Mouse (Mus musculus) liver, embryonic 16.5 days (tissue): Measurements from ENCODE around the gene Vac14. TPM values are rescaled to one million over a fixed set of nuclear protein-coding genes. Genes with fewer than 3 reads are reported as not detected.

ENCODE experiments used
- ATAC-seq: fragments of 200-750 bp; cut with Nextera tagmentation; 2 replicates; pipeline ENCODE4 v1.8.0; 2017; ENCODE audit warnings: low read depth, mild to moderate bottlenecking, moderate number of reproducible peaks, moderate library complexity
- H3K27ac ChIP-seq: fragments of 300-500 bp; sonication (generic); 2 replicates; pipeline ENCODE4 v1.5.1; 2014; ENCODE audit warnings: mild to moderate bottlenecking, low read length
- H3K27me3 ChIP-seq: fragments of 300-500 bp; sonication (generic); 2 replicates; pipeline ENCODE4 v1.6.1; 2014; ENCODE audit warnings: low read depth, low read length, mixed read lengths; ENCODE audit not compliant: control insufficient read depth, insufficient read depth
- H3K36me3 ChIP-seq: fragments of 300-500 bp; sonication (generic); 2 replicates; pipeline ENCODE4 v1.6.1; 2014; ENCODE audit warnings: mild to moderate bottlenecking; ENCODE audit not compliant: control insufficient read depth, insufficient read depth
- H3K4me1 ChIP-seq: fragments of 300-500 bp; sonication (generic); 2 replicates; pipeline ENCODE4 v1.6.1; 2014; ENCODE audit warnings: low read depth, low read length, mixed read lengths; ENCODE audit not compliant: control insufficient read depth
- H3K4me2 ChIP-seq: fragments of 300-500 bp; sonication (generic); 2 replicates; pipeline ENCODE4 v1.6.1; 2014; ENCODE audit warnings: low read depth, low read length, mixed read lengths
- H3K4me3 ChIP-seq: fragments of 300-500 bp; sonication (generic); 2 replicates; pipeline ENCODE4 v1.5.1; 2014; ENCODE audit warnings: low read depth, mild to moderate bottlenecking, low read length
- H3K9ac ChIP-seq: fragments of 300-500 bp; sonication (generic); 2 replicates; pipeline ENCODE4 v1.6.1; 2014; ENCODE audit warnings: low read depth, low read length
- H3K9me3 ChIP-seq: fragments of 300-500 bp; sonication (generic); replicated peaks from 2 replicates; pipeline ENCODE4 v1.6.1; 2016; ENCODE audit warnings: low read length; ENCODE audit not compliant: control insufficient read depth
- WGBS: fragments of 180-500 bp; shearing (Covaris S2); extraction: QIAGEN DNeasy Blood & Tissue Kit; methylation state at CpG from one replicate; pipeline ENCODE4 v1.1.7; 2014; ENCODE audit not compliant: insufficient replicate concordance; 5-methylcytosine and 5-hydroxymethylcytosine counted together
- polyA plus RNA-seq: library from polyadenylated mRNA; unstranded; fragments of >200 nt; fragmentation: Nextera tagmentation; extraction: Ambion mirVana; gene quantifications from 2 replicates; pipeline ENCODE4 v1.2.1, GENCODE M21; 2015

Vac14 gene
- polyA plus RNA-seq, 1 experiment from 2014 or later = 9.2 TPM

DNA sequence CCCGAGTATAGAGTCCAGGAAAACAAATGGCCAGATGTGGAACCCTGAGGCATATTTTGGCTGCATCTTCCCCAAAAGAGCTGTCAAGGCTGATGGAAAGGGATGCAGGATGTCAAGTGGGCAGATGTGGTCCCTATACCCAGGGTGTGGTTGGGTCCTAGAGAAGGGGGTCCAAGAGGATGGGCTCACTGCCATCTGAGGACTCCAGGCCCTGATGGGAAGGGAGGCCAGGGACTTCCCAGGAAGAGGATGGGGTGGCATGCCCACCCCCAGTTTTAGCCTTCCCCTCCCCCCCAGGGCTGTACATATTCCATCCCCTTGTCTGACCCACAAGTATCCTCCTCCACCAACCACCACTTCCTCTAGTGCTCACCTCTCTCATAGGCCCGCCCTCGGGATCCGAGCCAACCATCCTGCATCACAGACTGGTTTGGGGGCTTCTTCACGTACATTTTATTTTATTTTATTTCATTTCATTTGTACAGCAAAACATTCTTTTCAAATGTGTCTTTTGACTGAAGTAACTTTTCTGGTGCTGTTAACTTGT lies 122.3 kb downstream of the Vac14 start:
- H3K4me2 ChIP-seq = no peak overlapping the region
- no peak for ATAC-seq

DNA sequence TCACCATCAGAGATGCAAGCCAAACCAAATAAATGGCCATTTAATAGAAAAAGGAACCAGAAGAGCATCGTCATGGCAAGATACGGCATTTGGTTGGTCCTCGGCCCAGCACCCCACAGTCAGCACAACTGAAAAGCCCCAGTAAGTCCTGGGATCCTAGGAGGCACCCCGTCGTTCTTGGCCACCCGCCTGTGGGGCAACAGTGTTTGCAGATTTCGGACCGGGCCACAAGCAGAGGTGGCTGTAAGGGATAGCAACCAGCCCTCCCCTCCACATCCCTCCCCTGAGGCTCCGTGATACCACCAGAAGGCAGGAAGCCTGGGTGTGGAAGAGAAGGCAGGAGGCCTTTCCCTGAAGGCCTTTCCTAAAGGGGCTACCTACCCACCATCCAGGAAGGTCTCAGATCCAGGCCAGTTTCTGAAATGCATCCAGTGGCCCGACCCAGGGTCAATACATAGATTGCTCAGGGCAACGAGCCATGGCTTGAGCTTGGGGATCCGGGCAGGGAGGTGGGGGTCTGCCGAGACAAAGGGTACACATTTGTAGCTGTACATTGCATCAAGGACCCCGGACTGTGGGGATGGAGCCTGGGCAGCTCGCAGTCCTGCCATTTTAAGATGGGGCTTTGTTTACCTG lies 123.5 kb downstream of the Vac14 start:
- H3K36me3 ChIP-seq = no peaks in the 10 kb centered on the region
- ATAC-seq = no peak
- 58% methylated on average over 15 of the region's 15 CpGs for WGBS

More for the DNA sequence above, 122.3 kb downstream of the Vac14 start:
- Histone ChIP-seq H3K9ac (no peak overlapping the region), H3K9me3 (no peaks in the 10 kb centered on the region), H3K27me3 (no peaks in the 10 kb centered on the region), H3K36me3 (no peaks in the 10 kb centered on the region), H3K27ac (no peak overlapping the region), H3K4me3 (no peak overlapping the region), H3K4me1 (no peaks in the 10 kb centered on the region)
- WGBS = 51% methylated on average over 5 of the region's 5 CpGs

DNA sequence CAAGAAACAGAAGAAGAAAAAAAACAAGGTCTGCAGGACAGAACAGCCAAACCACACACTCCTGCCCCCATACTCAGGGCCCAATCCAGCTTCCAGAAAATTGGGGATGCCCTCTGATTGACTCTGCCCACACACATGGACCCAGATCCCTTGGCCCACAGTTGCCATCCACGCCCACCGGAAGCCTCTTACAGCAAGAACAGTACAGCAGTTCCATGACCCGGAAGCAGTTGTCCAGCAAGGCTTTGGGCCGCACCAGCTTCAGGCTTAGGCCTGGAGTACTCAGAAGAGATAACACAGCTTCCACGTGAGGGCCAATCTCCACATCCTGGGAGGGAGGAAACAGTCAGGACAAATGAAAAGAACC lies 124.0 kb downstream of the Vac14 start:
- 74% methylated on average over 5 of the region's 5 CpGs for WGBS
- ATAC-seq = no peak
- Histone ChIP-seq H3K4me2 (no peak overlapping the region), H3K9me3 (no peaks in the 10 kb centered on the region), H3K4me1 (no peaks in the 10 kb centered on the region), H3K36me3 (no peaks in the 10 kb centered on the region), H3K9ac (no peak overlapping the region), H3K27me3 (no peaks in the 10 kb centered on the region), H3K27ac (no peak overlapping the region), H3K4me3 (no peak overlapping the region)

More for the DNA sequence above, 123.5 kb downstream of the Vac14 start:
- Histone ChIP-seq H3K4me3 (no peak overlapping the region), H3K4me2 (no peak overlapping the region), H3K27ac (no peak overlapping the region), H3K4me1 (no peaks in the 10 kb centered on the region), H3K9me3 (no peaks in the 10 kb centered on the region), H3K9ac (no peak overlapping the region), H3K27me3 (no peaks in the 10 kb centered on the region)

DNA sequence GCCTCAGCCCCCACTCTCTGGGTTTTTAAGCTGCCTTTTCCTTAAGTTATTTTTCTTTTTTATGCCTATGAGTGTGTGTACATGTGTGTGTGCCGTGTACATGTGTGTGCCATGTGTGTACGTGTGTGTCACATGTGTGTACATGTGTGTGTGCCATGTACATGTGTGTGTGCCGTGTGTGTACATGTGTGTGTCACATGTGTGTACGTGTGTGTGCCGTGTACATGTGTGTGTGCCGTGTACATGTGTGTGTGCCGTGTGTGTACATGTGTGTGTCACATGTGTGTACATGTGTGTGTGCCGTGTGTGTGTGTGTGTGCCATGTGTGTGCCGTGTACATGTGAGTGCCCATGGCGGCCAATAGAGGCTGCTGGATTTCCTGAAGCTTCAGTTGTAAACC lies 126.8 kb downstream of the Vac14 start:
- Histone ChIP-seq H3K4me2 (no peak overlapping the region), H3K4me1 (no peaks in the 10 kb centered on the region), H3K9ac (no peak overlapping the region), H3K27me3 (no peaks in the 10 kb centered on the region), H3K36me3 (no peaks in the 10 kb centered on the region), H3K9me3 (no peaks in the 10 kb centered on the region), H3K4me3 (no peak overlapping the region), H3K27ac (no peak overlapping the region)
- no peak for ATAC-seq
- WGBS = 75% methylated on average over 10 of the region's 10 CpGs

DNA sequence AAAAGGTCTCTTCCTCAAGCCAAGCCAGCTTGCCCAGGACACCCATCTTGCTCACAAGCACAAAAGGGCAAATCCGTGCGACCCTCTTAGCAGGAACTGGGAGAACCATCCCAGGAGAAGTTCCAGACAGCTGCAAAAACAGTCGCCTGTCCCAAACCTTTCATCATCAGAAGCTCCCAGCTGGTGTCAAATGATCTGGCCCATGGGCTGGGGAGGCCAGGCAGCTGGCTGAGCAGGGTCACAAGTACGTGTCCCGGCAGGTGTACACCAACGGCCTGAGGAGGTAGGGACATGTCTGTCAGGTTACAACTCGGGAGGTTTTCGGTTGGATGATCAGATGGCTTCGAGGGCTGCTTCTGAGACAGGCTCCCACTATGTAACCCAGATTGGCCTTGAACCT lies 128.3 kb downstream of the Vac14 start:
- Histone ChIP-seq H3K4me2 (no peak overlapping the region), H3K27ac (no peak overlapping the region), H3K4me1 (no peaks in the 10 kb centered on the region), H3K36me3 (no peaks in the 10 kb centered on the region), H3K9ac (no peak overlapping the region), H3K9me3 (no peaks in the 10 kb centered on the region), H3K4me3 (no peak overlapping the region), H3K27me3 (no peaks in the 10 kb centered on the region)
- WGBS = 61% methylated on average over 9 of the region's 9 CpGs
- no peak for ATAC-seq

DNA sequence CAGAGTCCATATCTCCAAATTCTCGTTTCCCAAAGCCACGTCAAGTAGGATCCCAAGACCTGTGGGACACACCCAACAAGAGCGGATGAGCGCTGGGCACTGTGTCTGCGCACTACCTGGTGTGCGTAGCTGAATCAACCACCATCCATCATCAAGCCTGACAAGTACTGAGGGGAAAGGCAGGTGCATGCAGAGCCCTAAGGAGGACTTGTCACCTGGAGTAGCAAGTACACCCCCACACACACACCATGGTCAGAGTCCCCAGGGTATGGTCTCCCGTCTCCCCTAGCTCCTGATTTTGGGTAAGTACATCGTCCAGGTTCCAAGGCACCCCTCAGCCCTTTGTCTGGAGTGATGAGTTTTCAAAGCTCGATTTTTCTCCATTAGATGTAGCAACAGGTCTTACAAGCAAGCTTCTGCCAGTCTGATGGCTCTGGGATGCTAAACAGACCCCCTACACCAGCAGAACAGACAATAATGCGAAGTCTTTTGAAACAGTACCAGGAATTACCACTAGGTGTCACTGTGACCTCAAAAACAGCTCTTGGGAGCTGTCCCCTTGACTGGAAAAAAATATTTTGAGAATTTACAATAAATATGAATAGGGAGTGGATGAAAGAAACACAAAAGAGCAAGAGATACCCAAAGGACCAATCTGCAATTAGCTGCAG lies 131.2 kb downstream of the Vac14 start:
- Histone ChIP-seq H3K9ac (no peak overlapping the region), H3K27ac (no peak overlapping the region), H3K4me2 (no peak overlapping the region), H3K4me1 (no peaks in the 10 kb centered on the region), H3K4me3 (no peak overlapping the region), H3K36me3 (no peaks in the 10 kb centered on the region), H3K9me3 (no peaks in the 10 kb centered on the region), H3K27me3 (no peaks in the 10 kb centered on the region)
- WGBS = 55% methylated on average over 10 of the region's 10 CpGs
- no peak for ATAC-seq

DNA sequence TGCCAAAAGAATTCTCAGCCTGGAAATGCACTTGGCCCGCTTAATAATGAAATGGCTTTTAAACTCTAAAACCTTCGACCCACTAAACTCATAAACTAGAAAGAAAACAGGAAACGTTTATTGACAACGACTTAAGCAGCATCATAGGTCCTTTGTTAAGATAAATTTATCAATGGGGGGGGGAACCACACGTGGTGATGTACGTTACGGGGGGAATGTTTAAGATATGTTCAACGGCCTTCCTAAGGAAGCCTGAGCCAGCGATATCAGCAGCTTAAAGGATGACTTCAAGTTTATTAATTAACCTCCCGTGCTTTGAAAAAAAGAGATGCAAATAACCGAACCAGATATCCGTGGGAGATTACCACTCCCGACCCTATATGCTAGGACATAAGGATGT lies 131.9 kb downstream of the Vac14 start:
- H3K27me3 ChIP-seq = no peaks in the 10 kb centered on the region
- WGBS = 33% methylated on average over 13 of the region's 13 CpGs
- no peak overlapping the region for H3K9ac ChIP-seq
- H3K9me3 ChIP-seq = no peaks in the 10 kb centered on the region
- H3K4me3 ChIP-seq = no peak overlapping the region
- no peaks in the 10 kb centered on the region for H3K4me1 ChIP-seq
- no peak overlapping the region for H3K27ac ChIP-seq
- ATAC-seq = no peak
- no peaks in the 10 kb centered on the region for H3K36me3 ChIP-seq
- no peak overlapping the region for H3K4me2 ChIP-seq

DNA sequence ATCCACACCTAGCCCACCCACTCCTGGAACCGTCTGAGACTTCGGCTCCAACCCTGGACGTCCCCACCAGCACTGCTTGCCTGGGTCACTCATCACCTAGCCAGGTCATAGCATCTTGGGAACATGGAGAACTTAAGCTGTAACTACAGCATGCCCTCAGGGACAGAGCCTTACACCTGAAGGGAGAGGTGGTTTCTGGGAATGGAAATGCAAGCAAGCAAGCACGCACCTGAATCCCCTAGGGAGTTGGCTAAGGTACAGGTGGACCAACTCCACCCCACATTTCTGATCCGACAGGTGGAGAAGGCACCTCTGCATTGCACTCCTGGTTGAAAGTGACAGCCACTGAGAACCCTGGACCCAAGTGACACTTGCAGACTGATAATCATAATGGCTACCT lies 133.1 kb downstream of the Vac14 start:
- H3K9ac ChIP-seq = no peak overlapping the region
- 62% methylated on average over 5 of the region's 5 CpGs for WGBS
- no peak overlapping the region for H3K27ac ChIP-seq
- no peaks in the 10 kb centered on the region for H3K4me1 ChIP-seq
- H3K36me3 ChIP-seq = no peaks in the 10 kb centered on the region
- no peak for ATAC-seq
- H3K4me2 ChIP-seq = no peak overlapping the region
- no peaks in the 10 kb centered on the region for H3K27me3 ChIP-seq
- H3K4me3 ChIP-seq = no peak overlapping the region
- no peaks in the 10 kb centered on the region for H3K9me3 ChIP-seq

DNA sequence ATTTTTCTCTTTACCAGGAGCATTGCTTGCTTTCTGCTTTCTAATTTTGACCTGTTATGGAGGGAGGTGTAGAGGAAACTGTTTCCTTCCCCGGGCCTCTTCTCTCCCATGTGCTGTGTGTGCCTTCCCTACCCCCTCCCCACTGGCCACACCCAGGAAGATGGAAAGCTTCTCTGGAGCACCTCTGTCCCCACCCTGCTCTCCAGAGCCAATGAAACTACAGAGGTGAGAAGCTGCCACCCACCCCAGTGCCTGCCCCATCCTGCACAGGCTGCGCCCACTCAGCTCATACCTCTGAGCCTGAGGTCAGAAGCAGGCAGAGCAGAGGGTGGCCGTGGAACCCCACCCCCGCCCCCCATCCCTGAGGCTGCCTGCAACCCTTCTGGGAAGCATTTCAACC lies 136.3 kb downstream of the Vac14 start:
- WGBS = 49% methylated on average over 4 of the region's 4 CpGs
- Histone ChIP-seq H3K27me3 (no peaks in the 10 kb centered on the region), H3K9ac (no peak overlapping the region), H3K4me1 (no peaks in the 10 kb centered on the region), H3K4me3 (no peak overlapping the region), H3K4me2 (no peak overlapping the region), H3K27ac (no peak overlapping the region), H3K36me3 (no peaks in the 10 kb centered on the region), H3K9me3 (no peaks in the 10 kb centered on the region)
- no peak for ATAC-seq
